Mouse (Mus musculus) inflammation-experienced regulatory T-cells (primary cell): ENCODE measurements around the gene Olfr122. TPM values are rescaled to one million over a fixed set of nuclear protein-coding genes. Genes with fewer than 3 reads are reported as not detected.

ENCODE experiments used
- polyA plus RNA-seq, 2 experiments: library from polyadenylated mRNA; unstranded; fragments of 100-300 nt; shearing (Covaris generic); gene quantifications; one replicate each; pipeline ENCODE4 v1.2.1; 2017

The Olfr122 gene
- polyA plus RNA-seq, result under 1 TPM in 1 of 2 experiments, not detected in 1; 0.11 TPM

GRCm38 (mm10) chr17:37768307-37768706 is at the start of gene Olfr122:
Gene Olfr122, plus strand, starts transcription at chr17:37768607.

GRCm38 (mm10) chr17:37721508-37721907 is 46.9 kb upstream of the Olfr122 start, which contains the start of gene Olfr120:
Gene Olfr120, plus strand, starts transcription at chr17:37721808.

DNA sequence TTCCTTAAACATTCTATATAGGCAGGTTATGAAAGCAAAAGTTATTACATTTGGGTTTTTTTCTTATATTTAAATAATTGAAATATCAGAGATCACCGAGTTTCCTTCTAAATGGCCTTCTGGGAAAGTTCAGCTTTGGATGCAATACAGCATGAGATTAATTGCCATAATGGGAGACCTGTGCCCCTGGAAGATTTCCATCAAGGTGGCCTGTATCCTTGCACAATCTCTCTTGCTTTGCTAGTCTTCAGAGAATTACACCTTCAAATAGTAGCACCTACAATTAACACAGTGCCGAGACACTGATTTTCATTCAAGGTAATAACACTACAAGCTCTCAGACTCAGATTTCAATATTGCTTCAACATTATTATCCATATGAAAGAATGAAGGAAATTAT is 24.8 kb downstream of the Olfr122 start, which contains the start of gene Olfr123:
Gene Olfr123 (plus strand): TSS at position 301 of the 400 bp plus-strand sequence.

GRCm38 (mm10) chr17:37799588-37799987 is 31.2 kb downstream of the Olfr122 start, which contains the start of gene Olfr124:
Gene Olfr124, plus strand, starts transcription at chr17:37799888.

Other genes starting within 250 kb of the Olfr122 start
- not detected for gene Olfr112, start 199.2 kb upstream of the Olfr122 start, polyA plus RNA-seq
- gene Olfr113, start 190.9 kb upstream of the Olfr122 start, polyA plus RNA-seq, result under 1 TPM in 1 of 2 experiments, not detected in 1; 0.17 TPM
- not detected for gene Olfr114, start 175.9 kb upstream of the Olfr122 start, polyA plus RNA-seq
- gene Olfr115, start 141.5 kb upstream of the Olfr122 start, polyA plus RNA-seq, result not detected
- gene Olfr116, start 141.4 kb upstream of the Olfr122 start, polyA plus RNA-seq, result not detected
- under 1 TPM; 0.15 to 0.19 TPM for gene Olfr117, start 104.8 kb upstream of the Olfr122 start, polyA plus RNA-seq
- gene Olfr118, start 101.6 kb upstream of the Olfr122 start, polyA plus RNA-seq, result under 1 TPM; 0.12 to 0.53 TPM
- not detected for gene Olfr119, start 72.0 kb upstream of the Olfr122 start, polyA plus RNA-seq
- gene Olfr120, start 46.8 kb upstream of the Olfr122 start, polyA plus RNA-seq, result under 1 TPM in 1 of 2 experiments, not detected in 1; 0.13 TPM
- not detected for gene Olfr121, start 19.8 kb upstream of the Olfr122 start, polyA plus RNA-seq
- under 1 TPM; 0.23 to 0.89 TPM for gene Olfr123, start 24.9 kb downstream of the Olfr122 start, polyA plus RNA-seq
- not detected for gene Olfr124, start 31.3 kb downstream of the Olfr122 start, polyA plus RNA-seq
- not detected for gene Olfr125, start 64.3 kb downstream of the Olfr122 start, polyA plus RNA-seq
- under 1 TPM in 1 of 2 experiments, not detected in 1; 0.40 TPM for gene Olfr126, start 78.9 kb downstream of the Olfr122 start, polyA plus RNA-seq
- 1 to 10 TPM in 1 of 2 experiments, under 1 TPM in 1; 0.10 to 1.0 TPM for gene Olfr127, start 131.8 kb downstream of the Olfr122 start, polyA plus RNA-seq
- gene Olfr128, start 151.9 kb downstream of the Olfr122 start, polyA plus RNA-seq, result under 1 TPM; 0.18 to 0.78 TPM
- not detected for gene Olfr761, start 184.5 kb downstream of the Olfr122 start, polyA plus RNA-seq